Mouse (Mus musculus) erythroblast, embryonic 14.5 days (primary cell): Measurements from ENCODE around the gene 1110002E22Rik.

Source experiments
- GATA1 ChIP-seq: IDR thresholded peaks from 2 replicates; pipeline ENCODE4 v1.6.1; 2012; ENCODE audit warnings: low read length, inconsistent platforms, mixed read lengths
- TAL1 ChIP-seq: IDR thresholded peaks from 3 replicates; pipeline ENCODE4 v1.6.1; 2012; ENCODE audit warnings: low read length, inconsistent platforms, mixed read lengths

DNA sequence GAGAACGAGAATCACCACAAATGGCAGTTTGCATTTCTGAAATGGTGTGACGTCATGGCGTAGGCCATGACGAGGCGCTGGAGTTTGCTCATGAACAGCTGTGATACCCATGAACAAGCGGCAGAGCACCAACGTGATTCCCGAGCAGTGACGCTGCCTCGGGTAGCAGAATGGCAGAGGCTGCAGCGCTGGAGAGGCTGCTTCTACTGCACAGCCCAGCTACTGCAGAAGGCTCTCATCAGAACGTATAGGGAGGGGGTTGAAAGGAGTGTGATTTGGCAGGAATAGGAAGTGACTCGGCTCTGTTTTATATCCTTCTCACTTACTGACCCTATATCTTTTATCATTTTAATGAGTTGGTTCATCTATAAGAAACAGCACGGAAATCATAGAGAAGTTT lies 54.0 kb downstream of the 1110002E22Rik start:
- no peak for TF ChIP-seq GATA1
- TF ChIP-seq TAL1: no peak
